Mouse (Mus musculus): Measurements from ENCODE around the gene Rabgap1l.

Rabgap1l gene

GRCm38 (mm10) chr1:160273133-160273743 lies 519.8 kb downstream of the Rabgap1l start:
- no peak for DNase-seq

GRCm38 (mm10) chr1:160271282-160271967 lies 521.6 kb downstream of the Rabgap1l start:
- no peak for DNase-seq

- DNase-seq: no peak
Observed at GRCm38 (mm10) chr1:160268322-160268721, 524.7 kb downstream of the Rabgap1l start.

- DNase-seq: no peak
Observed at GRCm38 (mm10) chr1:160263630-160264346, 529.2 kb downstream of the Rabgap1l start.

- DNase-seq: no peak
Observed at GRCm38 (mm10) chr1:160263053-160263452, 530.0 kb downstream of the Rabgap1l start.

GRCm38 (mm10) chr1:160262415-160262814 lies 530.6 kb downstream of the Rabgap1l start:
- DNase-seq: no peak

GRCm38 (mm10) chr1:160261849-160262248 lies 531.2 kb downstream of the Rabgap1l start:
- no peak for DNase-seq

GRCm38 (mm10) chr1:160260605-160261004 lies 532.4 kb downstream of the Rabgap1l start:
- DNase-seq: no peak

GRCm38 (mm10) chr1:160259884-160260283 lies 533.1 kb downstream of the Rabgap1l start:
- peak; percentile 57 to 72 for DNase-seq

GRCm38 (mm10) chr1:160253108-160253507 lies 539.9 kb downstream of the Rabgap1l start:
- no peak for DNase-seq

GRCm38 (mm10) chr1:160251388-160252007 lies 541.5 kb downstream of the Rabgap1l start:
- no peak for DNase-seq

- no peak for DNase-seq
Observed at GRCm38 (mm10) chr1:160250782-160251181, 542.2 kb downstream of the Rabgap1l start.

GRCm38 (mm10) chr1:160249786-160250185 lies 543.2 kb downstream of the Rabgap1l start:
- no peak for DNase-seq

- no peak for DNase-seq
Observed at GRCm38 (mm10) chr1:160247473-160247872, 545.5 kb downstream of the Rabgap1l start.

- no peak for DNase-seq
Observed at GRCm38 (mm10) chr1:160246844-160247243, 546.2 kb downstream of the Rabgap1l start.

GRCm38 (mm10) chr1:160245954-160246353 lies 547.1 kb downstream of the Rabgap1l start:
- DNase-seq: no peak

- no peak for DNase-seq
Observed at GRCm38 (mm10) chr1:160244689-160245088, 548.3 kb downstream of the Rabgap1l start.

GRCm38 (mm10) chr1:160240091-160240490 lies 552.9 kb downstream of the Rabgap1l start:
- no peak for DNase-seq

- no peak for DNase-seq
Observed at GRCm38 (mm10) chr1:160238852-160239443, 554.1 kb downstream of the Rabgap1l start.

- DNase-seq: no peak
Observed at GRCm38 (mm10) chr1:160237981-160238380, 555.0 kb downstream of the Rabgap1l start.

GRCm38 (mm10) chr1:160233921-160234320 lies 559.1 kb downstream of the Rabgap1l start:
- DNase-seq: no peak

GRCm38 (mm10) chr1:160232113-160232512 lies 560.9 kb downstream of the Rabgap1l start:
- no peak for DNase-seq

GRCm38 (mm10) chr1:160231013-160231412 lies 562.0 kb downstream of the Rabgap1l start:
- DNase-seq: peak; percentile 26 to 57
